Mouse (Mus musculus) spleen, adult 2 months (tissue): ENCODE measurements around the gene Icmt. TPM values are rescaled to one million over a fixed set of nuclear protein-coding genes. Genes with fewer than 3 reads are reported as not detected.

ENCODE experiments used
- DNase-seq, 2 experiments: peaks; one replicate each; pipeline versions ENCODE4 v3.0.0 to v3.0.0-alpha.2; 2012 to 2021; ENCODE audit warnings: low spot score in 2 of 2, low read depth in 1 of 2
- H3K27ac ChIP-seq: fragments of 200-500 bp; 2 replicates; pipeline ENCODE4 v1.5.1; 2012; ENCODE audit warnings: low read length, inconsistent platforms; ENCODE audit not compliant: insufficient read depth
- H3K27me3 ChIP-seq: fragments of 200-500 bp; 2 replicates; pipeline ENCODE4 v1.6.1; 2012; ENCODE audit warnings: mild to moderate bottlenecking, moderate library complexity, low read length, inconsistent platforms; ENCODE audit not compliant: control insufficient read depth, insufficient read depth
- H3K36me3 ChIP-seq: fragments of 200-500 bp; 2 replicates; pipeline ENCODE4 v1.6.1; 2012; ENCODE audit warnings: mild to moderate bottlenecking, low read length, inconsistent platforms; ENCODE audit not compliant: control insufficient read depth, insufficient read depth
- H3K4me1 ChIP-seq: fragments of 200-500 bp; 2 replicates; pipeline ENCODE4 v1.6.1; 2011; ENCODE audit warnings: inconsistent platforms; ENCODE audit not compliant: control insufficient read depth, insufficient read depth, insufficient read length
- H3K4me3 ChIP-seq: fragments of 200-500 bp; 2 replicates; pipeline ENCODE4 v1.5.1; 2011; ENCODE audit warnings: mild to moderate bottlenecking, inconsistent platforms; ENCODE audit not compliant: insufficient read depth, insufficient read length; ENCODE audit errors: extremely low read depth
- CTCF ChIP-seq: fragments of 200-500 bp; IDR thresholded peaks from 2 replicates; pipeline ENCODE4 v1.5.1; 2011; ENCODE audit warnings: mild to moderate bottlenecking, inconsistent platforms; ENCODE audit not compliant: insufficient read depth, insufficient read length, insufficient replicate concordance; ENCODE audit errors: extremely low read depth
- POLR2A ChIP-seq: fragments of 200-500 bp; IDR thresholded peaks from 2 replicates; pipeline ENCODE4 v1.6.1; 2011; ENCODE audit warnings: low read depth, low read length, inconsistent platforms
- WGBS: fragments of 180-500 bp; shearing (Covaris S2); methylation state at CpG from one replicate; pipeline ENCODE4 v1.1.7; 2018; 5-methylcytosine and 5-hydroxymethylcytosine counted together
- polyA plus RNA-seq: library from polyadenylated mRNA; depleted of rRNA; stranded (reverse); fragments of >200 nt; gene quantifications from 2 replicates; pipeline ENCODE4 v1.2.3, GENCODE M21; 2012

Gene Icmt
- polyA plus RNA-seq, 1 experiment, result 16.2 TPM

DNA sequence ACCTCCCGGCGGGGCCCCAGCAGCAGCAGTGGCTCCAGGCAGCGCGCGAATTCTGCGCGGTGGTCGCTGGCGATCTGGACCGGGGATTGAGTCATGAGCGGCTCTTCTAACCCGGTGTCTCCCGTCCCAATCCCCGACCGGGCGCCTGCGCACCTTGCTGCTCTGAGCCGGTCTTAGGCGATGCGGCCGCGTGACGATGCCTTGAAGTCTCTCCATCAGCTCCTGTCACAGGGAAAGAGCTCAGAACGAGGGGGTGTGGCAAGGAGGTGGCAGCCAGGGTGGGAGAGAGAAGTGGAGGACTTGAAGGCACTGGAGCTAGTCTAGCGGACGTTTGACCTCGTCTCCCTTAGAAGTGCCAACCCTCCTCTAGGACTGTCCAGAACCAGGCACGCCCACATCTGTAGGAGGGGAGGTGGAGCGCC is 16.2 kb downstream of the Icmt start:
- H3K4me3 ChIP-seq, result peak overlapping the region; percentile 14; the same call in 1 of the 2 replicates
- WGBS, result under 1% methylated on average over 29 of the region's 29 CpGs
- no peak for DNase-seq
- H3K36me3 ChIP-seq, result no peaks in the 10 kb centered on the region
- H3K27ac ChIP-seq, result no peak overlapping the region
- no peak for TF ChIP-seq CTCF
- no peak for TF ChIP-seq POLR2A
- H3K27me3 ChIP-seq, result peaks cover 20% of the 10 kb centered on the region
- no peaks in the 10 kb centered on the region for H3K4me1 ChIP-seq

GRCm38 (mm10) chr4:152313934-152314333 is 16.9 kb downstream of the Icmt start:
- H3K27ac ChIP-seq, result no peak overlapping the region
- no peak overlapping the region for H3K4me3 ChIP-seq
- TF ChIP-seq CTCF, result no peak
- TF ChIP-seq POLR2A, result no peak
- H3K36me3 ChIP-seq, result no peaks in the 10 kb centered on the region
- DNase-seq, result no peak
- H3K4me1 ChIP-seq, result no peaks in the 10 kb centered on the region
- peaks cover 20% of the 10 kb centered on the region for H3K27me3 ChIP-seq

DNA sequence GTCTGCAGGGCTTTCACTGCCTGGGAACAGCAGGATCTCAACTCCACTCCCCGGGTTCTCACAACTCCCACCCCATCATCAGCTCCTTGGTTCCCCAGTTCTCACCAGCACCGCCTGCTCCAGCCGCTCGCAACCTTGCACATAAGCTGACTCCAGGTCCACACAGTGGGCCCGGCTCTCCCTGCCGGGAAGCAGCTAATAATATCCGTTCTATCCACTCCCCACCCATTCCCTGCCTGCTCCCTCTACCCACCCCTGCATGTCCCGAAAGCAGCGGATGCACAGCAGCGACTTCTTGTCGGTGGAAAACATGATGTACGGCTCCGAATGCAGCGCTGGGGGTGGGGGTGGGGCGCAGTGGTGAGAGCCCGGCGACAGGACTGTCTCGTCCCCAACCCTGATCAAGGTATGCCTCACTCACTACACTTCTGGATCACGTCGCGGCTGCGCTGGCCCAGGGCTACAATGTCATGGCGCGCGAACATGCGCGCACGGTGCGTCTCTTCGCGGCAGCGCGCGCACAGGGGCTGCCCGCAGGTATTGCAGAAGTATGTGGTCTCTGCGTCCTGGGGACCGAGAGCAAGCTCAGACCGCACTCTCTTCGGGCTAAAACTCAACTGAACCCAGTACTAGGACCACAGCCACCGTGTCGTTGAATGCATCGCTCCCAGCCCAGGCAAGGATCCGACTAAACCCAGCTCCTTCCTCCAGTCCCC is 18.6 kb downstream of the Icmt start:
- TF ChIP-seq POLR2A (no peak), CTCF (no peak)
- Histone ChIP-seq H3K4me1 (no peaks in the 10 kb centered on the region), H3K27me3 (peaks cover 20% of the 10 kb centered on the region), H3K36me3 (no peaks in the 10 kb centered on the region), H3K27ac (no peak overlapping the region), H3K4me3 (no peak overlapping the region)
- 3% methylated on average over 43 of the region's 43 CpGs for WGBS
- DNase-seq, result no peak

DNA sequence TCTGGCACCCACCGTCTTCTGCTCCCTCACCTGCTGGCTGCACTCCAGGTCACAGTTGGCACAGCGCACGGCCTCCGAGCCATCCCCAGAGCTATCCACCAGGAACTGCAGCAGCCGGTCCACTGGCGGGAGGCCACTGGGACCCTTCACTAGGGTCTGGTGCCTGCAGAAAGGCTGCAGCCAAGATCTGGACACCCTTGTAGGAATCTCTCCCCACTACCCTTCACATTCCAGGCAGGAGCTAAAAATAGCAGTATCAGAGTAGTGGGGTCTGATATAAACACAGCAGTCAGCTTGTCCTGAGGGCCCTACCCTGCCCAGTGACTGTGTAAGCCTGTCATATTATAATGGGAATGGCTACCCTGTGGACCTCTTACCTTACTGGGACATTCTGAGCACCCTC is 20.6 kb downstream of the Icmt start:
- Histone ChIP-seq H3K4me3 (no peak overlapping the region), H3K27me3 (peaks cover 17% of the 10 kb centered on the region), H3K4me1 (no peaks in the 10 kb centered on the region), H3K27ac (no peak overlapping the region), H3K36me3 (no peaks in the 10 kb centered on the region)
- 89% methylated on average over 6 of the region's 6 CpGs for WGBS
- no peak for DNase-seq
- TF ChIP-seq POLR2A (no peak), CTCF (no peak)

- H3K27ac ChIP-seq, result no peak within 1 kb of the TSS
- H3K4me3 ChIP-seq, result no peak within 1 kb of the TSS
These were observed 21.6 kb downstream of the Icmt start, which contains the start of gene Rnf207 for GRCm38 (mm10) chr4:152318517-152319234. Rnf207 (minus strand) TSS chr4:152318993.

DNA sequence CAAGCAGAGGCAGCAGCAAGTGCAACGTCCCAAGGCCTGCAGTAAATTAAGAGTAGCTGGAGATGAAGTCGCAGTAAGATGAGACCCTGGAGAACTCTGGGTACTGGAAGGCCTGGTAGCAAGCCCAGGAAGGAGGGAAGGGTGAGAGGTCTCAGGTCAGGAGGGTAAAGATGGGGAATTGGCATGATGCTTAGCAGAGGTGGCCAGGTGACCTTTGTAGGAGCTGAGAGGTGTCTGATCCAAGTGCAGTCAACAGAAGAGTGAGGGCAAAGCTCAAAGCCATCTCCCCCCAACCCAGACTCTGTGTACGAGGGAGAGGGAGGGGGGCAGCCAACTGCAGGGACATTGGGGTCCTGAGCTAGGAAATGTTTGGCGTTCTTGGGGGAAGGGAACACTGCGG is 24.4 kb downstream of the Icmt start:
- TF ChIP-seq CTCF, result no peak
- TF ChIP-seq POLR2A, result no peak
- DNase-seq, result no peak
- no peaks in the 10 kb centered on the region; the same call in 1 of the 2 replicates for H3K27me3 ChIP-seq
- H3K4me3 ChIP-seq, result no peak overlapping the region
- H3K27ac ChIP-seq, result no peak overlapping the region
- WGBS, result 80% methylated on average over 5 of the region's 5 CpGs
- H3K36me3 ChIP-seq, result no peaks in the 10 kb centered on the region
- 0 out of 2 replicates have a peak, but pooled peaks cover under 1% of the 10 kb centered on the region for H3K4me1 ChIP-seq

More at GRCm38 (mm10) chr4:152318517-152319234, 21.6 kb downstream of the Icmt start, which contains the start of gene Rnf207:
- no peaks in the 10 kb centered on the region for H3K36me3 ChIP-seq
- no peaks in the 10 kb centered on the region for H3K4me1 ChIP-seq
- TF ChIP-seq POLR2A, result no peak
- TF ChIP-seq CTCF, result peak; percentile 72; the same call in 1 of the 2 replicates
- H3K27me3 ChIP-seq, result peaks cover 12% of the 10 kb centered on the region
- WGBS, result 6% methylated on average over 26 of the region's 26 CpGs
- peak; percentile 14 to 60 for DNase-seq
